Mouse (Mus musculus): ENCODE results near the gene Flnc. TPM values are rescaled to one million over a fixed set of nuclear protein-coding genes. Genes with fewer than 3 reads are reported as not detected.
A peak's percentile ranks its signal among the peaks of the same experiment; 100 is the strongest.

Flnc gene
- total RNA-seq, 2 experiments from 2014 or later, result 1.7 to 2.0 TPM

DNA sequence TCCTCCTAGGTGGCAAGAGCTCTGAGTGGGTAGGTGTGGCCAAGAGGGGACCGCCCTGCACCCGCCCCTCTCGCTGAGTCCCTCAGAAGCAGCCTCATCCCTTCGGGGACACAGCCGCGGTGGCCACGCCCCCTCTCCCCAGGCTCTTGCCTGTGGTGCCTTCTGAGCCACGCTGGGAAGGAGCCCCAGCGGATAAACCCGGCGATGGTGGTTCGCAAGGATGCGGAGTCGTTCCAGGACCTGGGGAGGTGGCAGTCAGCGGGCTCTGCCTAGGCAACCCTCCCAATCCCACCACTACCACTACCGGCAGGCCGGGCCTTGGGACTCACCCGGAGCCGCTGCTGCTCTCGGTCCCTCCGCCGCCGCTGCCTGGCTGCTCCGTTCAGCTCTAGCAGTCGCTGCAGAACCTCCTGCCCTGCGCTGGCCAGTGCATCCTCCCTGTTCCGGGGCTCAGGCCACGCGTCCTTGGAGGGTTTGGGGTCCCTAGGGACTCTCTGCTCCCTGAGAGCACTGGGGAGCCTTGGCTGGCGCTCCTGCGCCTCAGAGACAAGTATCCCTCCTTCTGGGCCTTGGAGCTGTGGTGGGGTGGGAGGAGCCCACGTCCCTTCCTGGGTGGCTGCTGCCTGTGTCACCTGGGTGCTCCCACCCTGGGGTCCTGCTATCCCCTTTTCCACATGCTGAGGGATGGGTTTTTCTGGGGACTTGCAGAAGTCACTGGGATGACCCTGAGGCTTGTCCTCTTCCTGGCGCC, 41.1 kb downstream of the Flnc start:
- peak; percentile 72 to 81 for DNase-seq (ENCODE audit: low spot score in 2 of 2)
- intact Hi-C loops (cut with DNase I), result no loop called here

DNA sequence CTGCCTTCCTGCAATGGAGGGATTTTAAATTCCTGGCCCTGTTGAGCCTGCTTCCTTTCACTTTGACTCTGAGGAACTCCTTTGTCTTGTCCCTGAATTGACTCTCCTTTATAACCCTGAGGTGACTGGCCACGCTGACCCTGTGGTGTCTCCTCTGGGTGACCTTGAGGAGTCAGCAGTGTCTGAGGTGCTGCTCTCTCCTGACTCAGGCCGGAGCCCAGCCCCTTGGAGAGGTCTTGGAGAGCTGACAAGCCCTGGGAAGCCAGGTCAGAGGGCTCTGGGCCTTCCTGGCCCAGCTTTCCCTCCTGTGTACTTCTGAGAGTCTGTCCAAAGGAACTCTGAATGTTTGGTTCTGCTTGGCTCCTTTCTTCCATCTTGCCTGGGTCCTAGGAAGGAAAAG, 41.7 kb downstream of the Flnc start:
- intact Hi-C loops (cut with DNase I), result no loop called here
- DNase-seq (ENCODE audit: low spot score in 2 of 2), result no peak

DNA sequence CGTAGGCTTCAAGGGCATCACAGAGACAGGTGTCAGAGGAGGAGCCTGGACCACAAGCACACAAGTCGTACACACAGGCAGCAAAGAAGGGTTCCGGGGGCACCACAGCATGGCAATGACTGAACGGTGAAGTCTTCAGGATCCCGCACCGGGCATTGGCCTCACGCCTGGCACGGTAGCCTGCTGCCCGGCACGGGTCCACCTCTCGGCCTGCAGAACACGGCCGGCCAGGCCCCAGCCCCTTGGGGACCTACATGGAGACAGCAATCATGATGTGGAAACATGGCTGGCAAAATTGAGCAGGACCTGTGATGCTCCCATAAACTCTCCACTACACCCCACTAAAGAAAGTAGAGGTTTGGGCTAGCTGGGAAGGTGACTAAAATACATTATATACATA, 49.6 kb downstream of the Flnc start:
- DNase-seq (ENCODE audit: low spot score in 2 of 2), result no peak
- intact Hi-C loops (cut with DNase I), result no loop called here

DNA sequence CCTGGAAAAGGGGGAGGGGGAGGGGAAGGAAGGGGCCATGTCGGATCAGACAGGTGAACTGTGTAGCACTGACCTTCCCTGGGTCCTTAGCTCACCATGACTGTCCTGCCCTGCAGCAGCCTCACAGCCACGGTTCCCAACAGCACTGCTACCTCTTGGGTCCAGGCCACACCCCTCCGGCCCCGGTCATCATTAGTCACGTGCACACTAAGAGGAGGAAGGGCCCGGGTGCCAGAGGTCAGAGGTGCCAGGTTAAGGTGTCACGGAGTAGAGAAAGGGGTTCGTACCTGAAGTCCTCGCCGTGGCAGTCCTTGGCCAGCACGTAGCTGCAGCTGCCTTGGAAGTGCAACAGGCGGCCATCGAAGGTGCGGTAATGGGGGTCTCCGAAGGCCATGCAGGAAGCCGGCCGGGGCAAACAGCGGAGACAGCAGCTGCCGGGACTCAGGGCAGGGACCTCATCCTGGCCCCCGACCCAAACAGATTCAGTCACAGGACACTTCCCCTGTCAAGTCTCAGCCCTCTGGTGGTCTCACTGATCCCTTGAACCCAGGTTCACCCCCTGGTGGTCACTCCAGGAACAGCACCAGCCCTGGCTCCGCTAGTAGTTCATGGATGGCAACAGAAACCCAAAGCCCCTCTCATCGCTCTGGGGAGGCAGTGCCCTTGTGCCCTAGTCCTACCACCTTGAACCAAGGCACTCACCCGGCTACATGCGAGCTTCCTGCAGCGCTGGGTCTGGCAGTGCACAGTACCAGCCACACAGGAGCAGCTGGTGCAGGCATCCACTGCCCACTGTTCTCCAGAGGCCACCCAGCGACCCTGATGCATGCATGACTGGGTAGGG, 51.9 kb downstream of the Flnc start:
- intact Hi-C loops (cut with DNase I), result loop anchor here (5.0 kb wide), 1 partner anchor 123 kb away; no protein-coding TSS in a partner anchor
- peak in 1 of 2 experiments; percentile 23 for DNase-seq (ENCODE audit: low spot score in 2 of 2)

DNA sequence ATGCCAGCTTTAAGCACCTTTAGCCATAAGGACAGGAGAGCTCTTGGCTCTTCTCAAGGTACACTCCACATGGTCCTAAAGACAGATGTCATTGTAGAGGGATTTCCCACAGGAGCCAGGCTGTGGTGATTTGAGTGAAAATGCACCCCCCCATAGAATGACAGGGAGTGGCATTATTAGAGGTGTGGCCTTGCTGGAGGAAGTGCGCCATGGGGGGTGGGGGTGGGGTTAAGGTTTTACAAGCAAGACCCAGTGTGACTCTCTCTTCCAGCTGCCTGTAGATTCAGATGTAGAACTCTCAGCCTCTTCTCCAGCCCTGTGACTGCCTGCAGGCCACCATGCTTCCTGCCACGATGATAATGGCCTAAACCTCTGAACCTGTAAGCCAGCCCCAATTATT, 52.9 kb downstream of the Flnc start:
- intact Hi-C loops (cut with DNase I), result loop anchor here (5.0 kb wide), 1 partner anchor 124 kb away; no protein-coding TSS in a partner anchor

DNA sequence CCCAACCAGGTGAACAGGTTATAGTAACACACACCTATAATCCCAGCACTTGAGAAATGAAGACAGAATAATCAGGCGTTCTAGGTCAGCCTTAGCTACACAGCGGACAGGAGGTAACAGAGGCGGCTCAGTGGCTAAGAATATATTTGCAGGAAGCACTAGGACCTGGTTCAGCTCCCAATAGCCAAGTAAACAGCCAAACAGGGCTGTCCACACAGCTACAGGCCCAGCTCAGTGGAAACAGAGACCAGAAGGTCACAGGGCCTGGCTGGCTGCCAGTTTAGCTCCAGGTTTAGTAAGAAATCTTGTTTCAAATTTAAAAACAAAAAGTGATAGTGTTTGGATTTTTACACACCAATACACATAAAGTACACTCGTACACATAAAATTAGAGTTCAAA, 61.0 kb downstream of the Flnc start:
- DNase-seq (ENCODE audit: low spot score in 2 of 2), result no peak
- intact Hi-C loops (cut with DNase I), result no loop called here

More for the DNA sequence above, 52.9 kb downstream of the Flnc start:
- no peak for DNase-seq (ENCODE audit: low spot score in 2 of 2)

DNA sequence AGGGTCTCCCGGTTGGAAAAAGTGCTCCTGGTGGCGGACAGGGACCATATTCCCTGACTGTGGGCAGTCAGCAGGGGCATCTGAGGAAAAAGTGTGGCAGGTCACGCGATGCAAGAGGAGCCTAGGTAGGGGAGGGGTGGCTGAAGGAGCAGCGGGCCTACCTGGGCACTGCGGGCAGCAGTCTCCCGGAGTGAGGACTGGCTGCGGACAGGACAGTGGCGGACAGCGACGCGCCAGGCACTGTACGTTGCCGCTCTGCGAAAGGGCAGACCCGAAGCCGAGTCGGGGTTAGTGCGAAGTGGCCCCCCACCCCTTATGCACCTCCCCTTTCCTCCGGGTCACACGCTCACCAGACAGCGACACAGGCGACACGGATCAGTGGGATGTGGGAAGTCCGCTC, 63.2 kb downstream of the Flnc start:
- no peak for DNase-seq (ENCODE audit: low spot score in 2 of 2)
- intact Hi-C loops (cut with DNase I), result no loop called here

DNA sequence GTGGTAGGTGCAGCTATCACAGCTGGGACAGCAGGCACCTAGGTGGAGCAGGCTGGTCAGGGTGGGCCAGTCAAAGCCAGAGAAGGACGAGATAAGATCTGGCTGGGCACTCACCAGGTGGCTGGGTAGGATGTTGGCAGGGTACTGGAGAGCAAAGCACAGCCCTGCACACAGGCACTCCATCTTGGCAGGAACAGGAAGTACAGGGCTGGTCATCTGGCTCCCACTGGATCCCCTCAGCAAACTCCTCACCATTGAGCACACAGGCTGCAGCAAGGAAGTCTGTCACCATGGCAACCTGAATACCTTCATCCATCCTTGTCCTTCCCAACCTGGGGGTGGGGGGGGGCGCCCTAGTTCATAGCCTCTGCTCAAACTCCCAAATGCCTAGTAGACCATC, 64.7 kb downstream of the Flnc start:
- intact Hi-C loops (cut with DNase I), result no loop called here
- no peak for DNase-seq (ENCODE audit: low spot score in 2 of 2)

DNA sequence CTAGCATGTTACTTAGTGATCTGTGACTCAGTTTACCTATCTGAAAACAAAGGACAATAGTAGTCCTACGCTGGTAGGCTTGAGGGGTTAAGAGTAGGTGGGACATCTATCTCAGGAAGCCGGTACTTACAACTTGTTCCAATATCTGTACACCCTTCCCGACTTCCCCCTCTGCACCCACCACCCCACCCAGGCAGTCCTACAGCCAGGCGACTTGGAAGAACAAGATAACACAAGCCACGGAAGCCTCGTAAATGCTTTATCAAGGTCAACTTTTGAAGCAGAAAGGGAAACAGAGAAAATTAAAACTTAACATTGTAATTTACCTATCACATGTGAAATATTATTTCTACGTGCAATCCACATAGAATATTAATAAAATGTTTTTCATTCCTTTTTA, 67.1 kb downstream of the Flnc start:
- DNase-seq (ENCODE audit: low spot score in 2 of 2), result no peak
- intact Hi-C loops (cut with DNase I), result no loop called here

DNA sequence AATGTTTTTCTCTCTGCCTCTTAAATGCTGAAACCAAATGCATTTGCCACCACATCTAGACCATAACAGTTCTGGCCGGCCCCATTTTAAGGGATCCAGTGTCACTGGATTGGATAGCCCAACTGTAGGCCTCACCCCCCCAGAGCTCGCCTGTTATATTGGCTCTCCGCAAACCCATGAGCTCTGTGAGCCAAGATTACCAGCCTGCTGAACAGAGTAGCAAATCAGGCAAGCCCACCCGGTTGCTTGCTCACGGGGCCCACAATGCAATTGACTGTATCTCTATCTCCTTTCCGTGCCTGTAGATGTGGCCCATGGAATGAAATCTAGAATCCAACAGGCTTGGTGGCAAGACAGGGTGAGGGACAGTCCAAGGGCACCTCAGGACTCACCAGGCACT, 67.8 kb downstream of the Flnc start:
- no peak for DNase-seq (ENCODE audit: low spot score in 2 of 2)
- intact Hi-C loops (cut with DNase I), result no loop called here

DNA sequence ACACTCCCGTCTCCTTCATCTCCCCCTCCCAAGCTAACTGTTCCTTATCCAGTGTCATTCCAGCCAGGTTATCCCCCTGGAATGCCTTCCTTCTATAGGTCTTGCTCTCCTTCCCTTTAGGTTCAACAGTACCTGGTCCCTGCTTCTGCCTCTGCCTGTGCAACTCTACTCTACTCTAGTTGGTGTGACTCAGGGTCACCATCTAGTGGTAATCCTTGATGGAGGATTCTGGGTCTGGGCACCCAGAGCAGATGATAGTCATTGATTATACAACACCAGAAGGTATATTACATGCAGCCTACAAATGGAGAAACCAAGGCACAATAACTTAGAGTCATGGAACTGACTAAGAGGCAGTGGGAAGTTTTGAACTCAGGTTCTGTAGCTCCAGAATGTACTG, 68.5 kb downstream of the Flnc start:
- no peak for DNase-seq (ENCODE audit: low spot score in 2 of 2)
- intact Hi-C loops (cut with DNase I), result no loop called here

DNA sequence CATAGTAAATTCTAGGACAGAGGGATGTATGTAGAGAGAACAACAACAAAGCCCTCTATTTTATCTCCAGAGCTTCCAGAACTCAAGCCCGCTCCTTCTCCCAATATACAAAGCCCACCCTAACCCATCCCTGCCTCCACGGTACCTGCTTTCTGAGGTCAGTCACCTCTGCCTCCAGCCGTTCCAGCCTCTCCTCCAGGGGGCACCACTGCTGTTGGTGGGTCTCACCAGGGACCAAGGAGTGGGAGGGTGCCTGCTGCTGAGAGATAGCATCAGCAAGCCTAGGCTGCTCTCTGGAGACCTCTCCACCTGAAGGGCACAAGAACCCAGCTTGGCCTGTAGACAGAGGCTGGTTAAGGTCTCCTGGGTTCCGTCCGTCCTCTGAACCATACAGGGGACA, 72.4 kb downstream of the Flnc start:
- intact Hi-C loops (cut with DNase I), result no loop called here
- no peak for DNase-seq (ENCODE audit: low spot score in 2 of 2)

DNA sequence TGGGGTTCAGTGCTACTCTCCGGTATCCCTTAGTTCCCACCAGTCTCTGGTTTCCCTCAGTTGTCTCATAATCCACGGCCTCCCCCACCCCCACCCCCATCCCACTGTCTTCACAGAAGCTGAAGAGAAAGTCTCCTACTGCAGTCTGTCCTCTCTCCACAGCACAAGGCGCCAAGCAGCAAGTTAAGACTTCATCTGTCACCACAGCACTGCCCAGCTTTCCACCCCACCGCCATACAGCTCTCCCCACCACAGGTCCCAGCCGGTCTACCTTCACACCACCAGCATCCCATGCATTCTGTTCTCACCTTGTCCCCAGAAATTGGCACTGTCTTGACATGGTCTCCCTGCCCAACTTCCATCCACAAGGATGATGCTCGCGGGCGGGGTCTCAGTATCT, 73.8 kb downstream of the Flnc start:
- intact Hi-C loops (cut with DNase I), result no loop called here
- DNase-seq (ENCODE audit: low spot score in 2 of 2), result no peak

DNA sequence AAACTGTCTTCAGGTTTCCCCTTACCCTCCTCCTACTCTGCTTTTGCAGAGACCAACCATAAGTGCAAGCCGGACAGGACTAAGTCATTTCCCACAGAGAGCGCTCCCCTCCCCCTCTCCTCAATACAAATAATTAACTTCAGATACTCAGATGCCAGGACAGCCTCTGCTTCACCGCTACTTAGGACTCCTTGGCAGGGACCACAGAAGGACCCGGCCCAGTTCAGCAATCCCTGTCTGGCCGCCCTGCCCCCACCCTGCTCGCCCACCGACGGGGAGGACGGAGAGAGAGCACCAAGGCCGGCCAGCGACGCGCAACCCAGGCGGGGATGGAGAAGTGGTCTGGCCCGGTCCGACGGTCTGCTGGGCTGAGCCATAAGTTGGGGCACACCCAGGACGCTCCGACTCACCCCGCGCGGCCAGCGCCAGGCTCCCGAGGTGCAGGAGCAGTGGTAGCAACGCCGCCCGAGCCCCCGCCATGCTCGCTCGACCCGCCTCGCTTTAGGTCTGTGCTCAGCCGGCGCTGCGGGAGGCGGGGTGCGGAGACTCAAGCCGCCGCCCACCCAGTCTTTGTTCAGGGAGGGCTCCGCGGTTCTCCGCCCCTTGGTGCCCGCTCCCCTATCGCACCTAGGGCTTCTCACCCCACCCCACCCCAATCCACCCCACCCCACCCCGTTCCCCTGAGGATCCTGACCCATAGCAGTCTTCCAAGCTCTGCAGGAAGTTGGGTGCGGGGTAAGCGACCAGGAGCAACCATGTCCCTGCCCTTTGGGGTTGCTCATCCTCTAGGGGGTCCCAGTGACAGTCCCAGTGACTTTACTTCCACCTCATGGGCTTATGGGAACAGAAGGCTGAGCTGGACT, 74.6 kb downstream of the Flnc start, which contains the start of gene Kcp:
Gene Kcp (minus strand): TSS at position 506 of the 863 bp plus-strand sequence.
- DNase-seq (ENCODE audit: low spot score in 2 of 2), result no peak

DNA sequence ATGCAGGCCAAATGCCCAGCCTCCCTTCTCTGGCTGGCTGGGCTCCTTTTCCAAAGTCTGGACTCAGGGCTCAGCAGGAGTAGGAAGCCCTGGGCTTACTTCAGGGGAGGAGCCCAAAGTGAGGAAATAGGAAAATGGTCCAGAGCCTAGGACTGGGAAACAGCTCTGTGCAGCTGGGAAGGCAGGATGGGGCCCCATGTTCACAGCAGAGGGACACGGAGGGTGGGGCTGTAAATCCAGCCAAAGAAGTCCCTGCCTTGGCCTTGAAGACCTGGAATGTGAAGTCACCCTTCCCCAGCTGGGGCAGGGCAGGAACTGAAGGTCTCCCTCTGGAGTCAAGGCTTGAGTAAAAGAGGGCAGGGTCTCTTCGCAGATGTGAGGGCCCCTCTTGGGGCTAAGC, 76.0 kb downstream of the Flnc start:
- DNase-seq (ENCODE audit: low spot score in 2 of 2), result no peak
- intact Hi-C loops (cut with DNase I), result no loop called here

More for the DNA sequence above, 74.6 kb downstream of the Flnc start, which contains the start of gene Kcp:
- intact Hi-C loops (cut with DNase I), result no loop called here

Small RNAs within 50 kb of the gene (microRNA-seq; reads per million reads assigned to microRNA genes)
- gene Gm26220 (0.76 reads per million), gene Gm44354 (not detected)

Other genes starting within 250 kb of the Flnc start
- gene Impdh1, start 216.9 kb upstream of the Flnc start, total RNA-seq (2021), result 10 to 100 TPM; 63.5 to 69.7 TPM
- gene Hilpda, start 160.8 kb upstream of the Flnc start, total RNA-seq (2021), result 1 to 10 TPM; 6.5 to 7.5 TPM
- under 1 TPM; 0.32 to 0.79 TPM for gene Fam71f2, start 153.7 kb upstream of the Flnc start, total RNA-seq (2021)
- gene Fam71f1, start 114.1 kb upstream of the Flnc start, total RNA-seq (2021), result not detected
- 10 to 100 TPM; 65.3 to 66.4 TPM for gene Calu, start 85.2 kb upstream of the Flnc start, total RNA-seq (2021)
- gene Opn1sw, start 44.8 kb upstream of the Flnc start, total RNA-seq (2021), result under 1 TPM in 1 of 2 experiments, not detected in 1; 0.17 TPM
- 10 to 100 TPM; 90.3 to 90.4 TPM for gene Ccdc136, start 36.9 kb upstream of the Flnc start, total RNA-seq (2021)
- 100 to 1,000 TPM; 229 to 263 TPM for gene Atp6v1f, start 34.5 kb downstream of the Flnc start, total RNA-seq (2021)
- under 1 TPM; 0.49 to 0.63 TPM for gene Atp6v1fnb, start 38.2 kb downstream of the Flnc start, total RNA-seq (2021)
- gene Kcp, start 74.7 kb downstream of the Flnc start, total RNA-seq (2021), result 1 to 10 TPM in 1 of 2 experiments, under 1 TPM in 1; 0.54 to 1.9 TPM
- 1 to 10 TPM; 4.4 to 4.7 TPM for gene Irf5, start 93.4 kb downstream of the Flnc start, total RNA-seq (2021)
- 10 to 100 TPM; 65.3 to 74.8 TPM for gene Tnpo3, start 176.6 kb downstream of the Flnc start, total RNA-seq (2021)

Data from left cerebral cortex, postnatal 36 days (tissue).